Mouse (Mus musculus): ENCODE measurements around the gene Rab9. TPM values are rescaled to one million over a fixed set of nuclear protein-coding genes. Genes with fewer than 3 reads are reported as not detected.
A peak's percentile ranks its signal among the peaks of the same experiment; 100 is the strongest.
"Not testable (repeated sequence)": the region's sequence is repeated elsewhere in the genome, so short reads cannot be mapped to it uniquely, and the experiment has no call there.

Gene Rab9
- total and polyA plus RNA-seq, 3 experiments, result 2.4 to 83.3 (median 44.6) TPM

DNA sequence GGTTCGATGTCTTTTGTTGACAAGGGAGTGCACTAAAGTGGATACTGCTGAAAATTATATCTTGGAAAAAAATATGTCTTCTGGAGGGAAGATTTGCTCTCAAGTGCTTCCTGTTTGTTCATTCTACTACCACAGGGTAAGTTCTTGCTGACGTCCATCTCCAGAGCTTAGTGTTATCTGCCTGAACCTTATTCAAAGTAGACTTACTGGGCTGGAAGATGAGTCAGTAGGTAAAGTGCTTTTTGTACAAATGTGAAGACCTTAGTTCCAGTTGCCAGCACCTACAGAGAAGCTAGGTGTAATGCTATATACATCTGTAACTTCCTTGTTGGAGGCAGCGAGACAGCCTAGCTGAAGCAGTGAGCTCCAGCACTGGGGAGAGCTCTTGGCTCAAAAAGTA, 36.3 kb upstream of the Rab9 start:
- ATAC-seq (ENCODE audit: extremely low read depth, insufficient number of reproducible peaks, low FRiP score, poor library complexity, severe bottlenecking), result no peak
- Histone ChIP-seq H3K4me3 (ENCODE audit: low read depth, low read length) (no peak overlapping the region), H3K9me3 (replicated peaks) (no peaks in the 10 kb centered on the region), H3K36me3 (replicated peaks) (no peaks in the 10 kb centered on the region), H3K4me1 (ENCODE audit: insufficient read depth, low read depth, low read length) (peaks cover 21% of the 10 kb centered on the region), H3K27me3 (ENCODE audit: insufficient read depth, low read length) (no peaks in the 10 kb centered on the region)
- DNase-seq (ENCODE audit: low spot score), result no peak
- TF ChIP-seq TAL1 (conservative IDR thresholded peaks at IDR 0.05; ENCODE audit: low read depth, low read length) (no peak), POLR2AphosphoS5 (IDR thresholded peaks at IDR 0.05; ENCODE audit: insufficient replicate concordance, low read depth, low read length) (no peak), CTCF (IDR thresholded peaks at IDR 0.05; ENCODE audit: low read depth, low read length) (no peak), GATA2 (IDR thresholded peaks at IDR 0.05; ENCODE audit: borderline replicate concordance, low read depth, low read length) (no peak), GATA1 (IDR thresholded peaks at IDR 0.05; ENCODE audit: borderline replicate concordance, low read length) (no peak)

DNA sequence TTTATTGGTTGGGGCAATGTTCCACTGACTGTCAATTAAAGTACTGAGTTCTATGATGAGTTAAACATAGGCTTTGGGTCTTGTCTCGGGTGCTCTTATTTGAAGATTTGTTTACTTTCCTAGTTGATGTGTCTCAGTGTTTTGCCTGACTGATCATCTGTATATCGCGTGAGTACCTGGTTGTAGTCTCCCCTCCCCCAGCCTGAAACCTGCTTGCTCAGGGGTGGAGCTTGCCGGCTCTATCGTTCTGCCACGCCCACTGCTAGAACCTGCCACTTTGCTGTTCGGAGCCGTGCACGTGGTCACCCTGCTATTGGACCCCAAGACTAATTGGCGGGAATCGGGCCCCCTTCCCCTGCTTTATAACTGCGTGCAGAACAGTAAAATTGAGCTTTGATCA, 34.4 kb upstream of the Rab9 start:
- peaks cover 21% of the 10 kb centered on the region for H3K4me1 ChIP-seq (ENCODE audit: insufficient read depth, low read depth, low read length)
- H3K36me3 ChIP-seq (replicated peaks); H3K9me3 ChIP-seq (replicated peaks); H3K4me3 ChIP-seq (ENCODE audit: low read depth, low read length); H3K27me3 ChIP-seq (ENCODE audit: insufficient read depth, low read length); DNase-seq (ENCODE audit: low spot score); ATAC-seq (ENCODE audit: extremely low read depth, insufficient number of reproducible peaks, low FRiP score, poor library complexity, severe bottlenecking): not testable (repeated sequence)

- Histone ChIP-seq H3K4me3 (ENCODE audit: low read depth, low read length) (no peak overlapping the region), H3K9me3 (replicated peaks) (no peaks in the 10 kb centered on the region), H3K27me3 (ENCODE audit: insufficient read depth, low read length) (no peaks in the 10 kb centered on the region), H3K4me1 (ENCODE audit: insufficient read depth, low read depth, low read length) (peaks cover 26% of the 10 kb centered on the region), H3K36me3 (replicated peaks) (peaks cover 10% of the 10 kb centered on the region)
- TF ChIP-seq TAL1 (conservative IDR thresholded peaks at IDR 0.05; ENCODE audit: low read depth, low read length) (no peak), GATA1 (IDR thresholded peaks at IDR 0.05; ENCODE audit: borderline replicate concordance, low read length) (no peak), GATA2 (IDR thresholded peaks at IDR 0.05; ENCODE audit: borderline replicate concordance, low read depth, low read length) (no peak), CTCF (IDR thresholded peaks at IDR 0.05; ENCODE audit: low read depth, low read length) (no peak), POLR2AphosphoS5 (IDR thresholded peaks at IDR 0.05; ENCODE audit: insufficient replicate concordance, low read depth, low read length) (no peak)
- ATAC-seq (ENCODE audit: extremely low read depth, insufficient number of reproducible peaks, low FRiP score, poor library complexity, severe bottlenecking) (peak; percentile 55), DNase-seq (ENCODE audit: low spot score) (no peak)
Observed at GRCm38 (mm10) chrX:166512071-166512470, 32.4 kb upstream of the Rab9 start.

GRCm38 (mm10) chrX:166511107-166511506, 31.4 kb upstream of the Rab9 start:
- Histone ChIP-seq H3K9me3 (replicated peaks) (no peaks in the 10 kb centered on the region), H3K4me1 (ENCODE audit: insufficient read depth, low read depth, low read length) (peaks cover 26% of the 10 kb centered on the region), H3K4me3 (ENCODE audit: low read depth, low read length) (no peak overlapping the region), H3K36me3 (replicated peaks) (peaks cover 10% of the 10 kb centered on the region), H3K27me3 (ENCODE audit: insufficient read depth, low read length) (no peaks in the 10 kb centered on the region)
- DNase-seq (ENCODE audit: low spot score) (no peak), ATAC-seq (ENCODE audit: extremely low read depth, insufficient number of reproducible peaks, low FRiP score, poor library complexity, severe bottlenecking) (no peak)
- TF ChIP-seq TAL1 (conservative IDR thresholded peaks at IDR 0.05; ENCODE audit: low read depth, low read length), result no peak
- no peak for TF ChIP-seq GATA2 (IDR thresholded peaks at IDR 0.05; ENCODE audit: borderline replicate concordance, low read depth, low read length)
- no peak for TF ChIP-seq GATA1 (IDR thresholded peaks at IDR 0.05; ENCODE audit: borderline replicate concordance, low read length)
- no peak for TF ChIP-seq CTCF (IDR thresholded peaks at IDR 0.05; ENCODE audit: low read depth, low read length)
- no peak for TF ChIP-seq POLR2AphosphoS5 (IDR thresholded peaks at IDR 0.05; ENCODE audit: insufficient replicate concordance, low read depth, low read length)

DNA sequence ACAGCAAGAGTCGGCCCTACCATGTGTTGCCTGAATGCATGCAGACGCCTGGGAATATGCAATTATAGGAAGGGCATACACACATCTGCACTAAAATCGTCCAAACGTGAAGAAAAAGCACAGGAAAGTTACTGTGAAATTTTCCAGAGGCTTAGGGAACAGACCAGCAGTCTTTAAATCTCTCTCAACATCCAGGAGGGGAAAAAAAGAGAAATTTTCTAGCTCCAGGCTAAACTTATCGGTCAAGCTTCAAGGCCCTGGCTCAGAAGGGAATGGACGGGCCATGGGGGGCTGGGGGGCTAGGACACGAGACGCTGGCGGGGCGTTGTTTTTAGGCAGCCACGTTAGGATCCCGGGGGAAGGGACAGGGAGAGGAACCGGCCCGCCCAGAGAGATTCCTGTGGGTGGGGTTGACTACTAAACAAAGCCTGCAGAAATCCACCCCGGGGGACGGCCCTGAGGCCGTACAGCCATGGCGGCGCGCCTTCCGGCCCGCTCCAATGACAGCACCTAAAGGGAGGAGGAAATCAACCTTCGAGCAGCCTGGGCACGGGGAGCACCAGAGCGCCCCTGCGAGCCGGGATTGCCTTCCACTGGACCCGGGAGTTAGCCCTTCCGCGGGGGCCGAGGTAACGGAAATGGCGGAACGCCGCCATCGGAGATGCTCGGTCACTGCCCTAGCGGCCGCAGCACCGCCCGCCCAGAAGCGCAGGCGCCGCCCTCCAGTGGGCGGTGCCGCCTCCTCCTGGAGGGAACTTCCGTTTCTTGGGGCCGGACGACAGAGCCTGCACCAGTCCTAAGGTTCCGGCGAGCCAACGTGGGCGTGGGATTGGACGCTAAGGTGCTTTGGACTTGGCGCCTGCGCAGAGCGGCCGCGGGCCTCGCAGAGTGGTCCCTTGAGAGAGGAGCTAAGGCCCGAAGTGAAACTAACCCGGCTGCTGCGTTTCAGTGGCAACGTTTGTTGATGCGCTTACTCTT, 30.4 kb upstream of the Rab9 start:
- Histone ChIP-seq H3K4me1 (ENCODE audit: insufficient read depth, low read depth, low read length) (peaks cover 26% of the 10 kb centered on the region), H3K4me3 (ENCODE audit: low read depth, low read length) (peak overlapping the region; percentile 79), H3K27me3 (ENCODE audit: insufficient read depth, low read length) (no peaks in the 10 kb centered on the region), H3K9me3 (replicated peaks) (no peaks in the 10 kb centered on the region), H3K36me3 (replicated peaks) (peaks cover 18% of the 10 kb centered on the region)
- ATAC-seq (ENCODE audit: extremely low read depth, insufficient number of reproducible peaks, low FRiP score, poor library complexity, severe bottlenecking) (peak; percentile 91), DNase-seq (ENCODE audit: low spot score) (peak; percentile 79)
- TF ChIP-seq POLR2AphosphoS5 (IDR thresholded peaks at IDR 0.05; ENCODE audit: insufficient replicate concordance, low read depth, low read length) (no peak), GATA2 (IDR thresholded peaks at IDR 0.05; ENCODE audit: borderline replicate concordance, low read depth, low read length) (no peak), CTCF (IDR thresholded peaks at IDR 0.05; ENCODE audit: low read depth, low read length) (no peak), TAL1 (conservative IDR thresholded peaks at IDR 0.05; ENCODE audit: low read depth, low read length) (no peak), GATA1 (IDR thresholded peaks at IDR 0.05; ENCODE audit: borderline replicate concordance, low read length) (no peak)

GRCm38 (mm10) chrX:166504421-166504820, 24.8 kb upstream of the Rab9 start:
- Histone ChIP-seq H3K9me3 (replicated peaks) (no peaks in the 10 kb centered on the region), H3K27me3 (ENCODE audit: insufficient read depth, low read length) (no peaks in the 10 kb centered on the region), H3K4me3 (ENCODE audit: low read depth, low read length) (no peak overlapping the region), H3K4me1 (ENCODE audit: insufficient read depth, low read depth, low read length) (peaks cover 5% of the 10 kb centered on the region; the same call in 1 of the 2 replicates), H3K36me3 (replicated peaks) (peaks cover 42% of the 10 kb centered on the region)
- TF ChIP-seq CTCF (IDR thresholded peaks at IDR 0.05; ENCODE audit: low read depth, low read length), result no peak
- no peak for TF ChIP-seq GATA1 (IDR thresholded peaks at IDR 0.05; ENCODE audit: borderline replicate concordance, low read length)
- no peak for TF ChIP-seq TAL1 (conservative IDR thresholded peaks at IDR 0.05; ENCODE audit: low read depth, low read length)
- no peak for TF ChIP-seq GATA2 (IDR thresholded peaks at IDR 0.05; ENCODE audit: borderline replicate concordance, low read depth, low read length)
- TF ChIP-seq POLR2AphosphoS5 (IDR thresholded peaks at IDR 0.05; ENCODE audit: insufficient replicate concordance, low read depth, low read length), result no peak
- DNase-seq (ENCODE audit: low spot score), result no peak
- no peak for ATAC-seq (ENCODE audit: extremely low read depth, insufficient number of reproducible peaks, low FRiP score, poor library complexity, severe bottlenecking)
